Mouse (Mus musculus): Measurements from ENCODE around the gene Capn9.

The Capn9 gene

DNA sequence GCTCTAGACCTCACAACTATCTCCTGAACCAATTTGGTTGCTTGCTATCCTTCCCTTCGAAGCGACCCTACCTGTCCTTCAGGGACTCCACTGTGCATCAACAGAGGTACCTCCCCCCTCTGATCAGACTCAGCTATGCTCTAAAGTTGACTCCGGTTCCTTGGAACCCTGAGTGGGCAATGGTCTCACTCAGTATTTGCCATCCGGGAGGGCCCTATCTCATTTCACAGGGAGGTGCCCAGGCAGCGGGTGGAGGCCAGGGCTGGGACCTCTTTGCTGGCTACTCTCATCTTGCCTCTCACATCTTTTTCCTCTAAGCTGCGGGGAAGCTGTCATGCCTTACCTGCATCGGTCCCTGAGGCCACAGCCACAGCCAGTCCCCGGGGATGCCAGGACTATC, at the start of gene Capn9:
Capn9 (plus strand) TSS at position 301 of the 400 bp plus-strand sequence.
- DNase-seq (ENCODE audit: low spot score in 2 of 2): no peak

DNA sequence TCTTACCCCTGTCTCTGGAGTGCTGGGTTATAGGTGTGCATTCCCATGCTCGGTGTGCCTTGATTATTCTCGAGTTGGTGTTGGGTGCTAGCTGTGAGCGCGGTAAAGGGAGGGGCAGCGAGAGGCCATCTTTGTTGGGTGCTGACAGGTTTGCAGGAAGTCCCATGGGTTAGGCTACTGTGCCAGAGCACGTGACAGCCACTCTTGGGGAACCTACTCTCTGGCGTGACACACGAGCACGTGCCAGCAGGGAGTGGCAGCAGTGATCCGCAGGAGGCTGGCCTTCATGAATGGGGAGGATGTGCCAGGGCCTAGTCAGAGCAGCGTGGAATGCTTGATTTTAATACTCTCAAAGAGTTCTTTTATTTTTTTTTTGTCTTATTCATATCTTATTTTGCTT, 49.6 kb upstream of the Capn9 start:
- no peak for DNase-seq (ENCODE audit: low spot score in 2 of 2)

DNA sequence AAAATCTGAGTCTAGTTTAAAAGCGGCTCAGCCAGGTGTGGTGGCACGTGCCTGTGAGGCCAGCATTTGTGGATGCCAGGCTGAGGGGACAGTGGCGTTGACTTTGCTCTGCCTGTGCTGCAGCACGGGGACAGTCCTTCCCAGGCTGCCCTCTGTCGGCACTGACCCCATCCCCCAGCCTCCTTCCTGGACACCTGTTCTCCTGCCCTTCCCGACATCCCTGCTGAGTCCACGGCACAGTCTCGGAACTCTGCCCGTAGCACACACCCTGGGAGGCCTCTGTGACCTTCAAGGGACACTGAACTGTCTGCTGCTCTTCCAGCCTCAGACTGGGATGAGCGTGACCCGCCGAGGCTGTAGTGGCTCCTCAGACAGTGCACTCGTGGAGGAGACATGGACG, 45.8 kb upstream of the Capn9 start:
- DNase-seq (ENCODE audit: low spot score in 2 of 2): no peak

DNA sequence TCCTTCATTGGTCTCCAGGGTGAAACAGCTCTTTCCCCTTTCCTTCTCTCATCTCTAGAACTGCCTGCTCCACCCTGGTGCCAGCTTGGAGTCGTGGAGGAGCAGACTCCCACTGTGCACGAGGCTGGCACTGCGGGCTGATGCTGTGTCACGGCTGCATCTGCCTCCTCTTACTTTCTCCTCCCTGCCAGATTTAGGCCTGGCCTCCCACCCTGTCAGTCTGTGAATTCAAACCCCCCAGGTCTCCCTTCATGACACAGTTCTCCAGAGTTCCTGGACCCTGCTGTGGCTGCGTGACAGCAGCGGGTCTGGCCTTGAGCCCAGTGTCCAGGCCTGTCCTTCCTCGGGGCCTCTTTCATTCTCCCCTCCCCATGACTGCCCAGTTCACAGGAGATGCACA, 45.4 kb upstream of the Capn9 start:
- no peak for DNase-seq (ENCODE audit: low spot score in 2 of 2)

DNA sequence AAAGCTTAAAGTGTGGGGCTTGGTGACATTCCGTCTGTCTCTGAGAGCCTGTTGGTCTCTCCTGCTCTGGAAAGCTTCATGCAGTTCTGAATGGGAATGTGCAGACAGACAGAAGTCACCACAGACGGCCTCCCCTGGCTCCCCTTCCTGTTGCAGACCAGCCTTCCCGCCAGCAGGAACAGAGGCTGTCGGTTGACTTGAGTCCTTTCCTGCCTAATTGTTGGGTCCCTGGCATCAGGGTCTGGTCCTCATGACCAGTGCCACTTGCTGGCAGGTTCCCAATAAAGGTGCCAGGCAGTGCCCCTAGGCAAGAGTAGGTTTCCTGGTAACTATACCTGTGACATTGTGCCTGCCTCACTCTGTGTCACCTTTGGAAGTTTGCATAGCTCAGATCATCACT, 44.9 kb upstream of the Capn9 start:
- no peak for DNase-seq (ENCODE audit: low spot score in 2 of 2)

DNA sequence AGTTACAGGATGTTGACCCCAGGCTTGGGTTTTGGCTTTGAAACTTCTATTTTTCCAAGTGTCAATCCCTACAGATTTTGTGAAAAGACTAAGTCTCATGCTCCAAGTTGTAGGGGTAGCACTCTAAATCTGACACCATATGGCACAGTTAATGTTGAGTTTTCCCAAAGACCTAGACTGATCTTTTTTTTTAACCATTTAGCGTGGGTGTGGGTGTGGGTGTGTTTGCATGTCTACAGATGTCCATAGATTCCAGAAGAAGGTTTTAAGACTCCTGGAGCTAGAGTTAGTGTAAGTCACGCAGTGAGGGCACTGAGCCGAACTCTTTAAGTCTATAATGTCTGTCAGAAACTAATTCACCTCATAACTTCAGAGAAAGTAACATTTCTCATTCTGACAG, 43.3 kb upstream of the Capn9 start:
- no peak for DNase-seq (ENCODE audit: low spot score in 2 of 2)

DNA sequence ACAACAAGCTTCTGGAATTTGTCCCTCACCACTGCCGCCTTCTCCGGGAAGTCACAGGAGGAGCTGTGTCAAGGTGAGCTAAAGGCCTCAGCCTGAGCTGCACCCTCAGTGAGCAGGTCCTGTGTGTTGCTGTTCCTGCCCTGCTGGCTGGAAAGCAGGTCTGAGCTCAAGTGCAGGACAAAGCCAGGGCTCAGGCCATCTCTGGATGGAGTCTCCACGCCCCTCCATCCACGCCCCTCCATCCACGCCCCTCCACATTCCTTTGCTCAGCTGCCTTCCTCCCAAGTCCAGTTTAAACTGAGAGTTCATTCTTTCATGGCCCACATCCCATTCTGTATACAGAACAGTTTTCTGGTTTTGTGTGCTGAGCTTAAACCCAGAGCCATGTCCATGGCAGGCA, 40.5 kb upstream of the Capn9 start:
- DNase-seq (ENCODE audit: low spot score in 2 of 2): no peak

DNA sequence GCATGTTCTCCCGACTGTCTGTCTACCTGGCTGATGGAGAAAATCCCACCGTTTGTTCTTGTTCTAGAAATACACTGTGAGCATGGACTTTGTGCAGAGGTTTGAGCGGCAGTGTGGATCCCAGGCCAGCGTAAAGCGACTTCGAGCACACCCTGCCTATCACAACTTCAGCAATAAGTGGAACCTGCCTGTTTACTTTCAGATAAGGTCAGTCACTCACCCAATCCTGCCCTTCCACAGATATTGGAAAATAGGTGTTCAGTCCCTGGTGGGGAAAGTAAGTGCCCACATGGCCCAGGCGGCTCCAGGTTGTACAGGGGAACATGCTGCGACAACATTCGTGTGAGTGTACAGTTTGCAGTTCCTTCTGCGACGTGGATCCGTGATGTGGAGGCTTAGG, 35.0 kb upstream of the Capn9 start:
- no peak for DNase-seq (ENCODE audit: low spot score in 2 of 2)

DNA sequence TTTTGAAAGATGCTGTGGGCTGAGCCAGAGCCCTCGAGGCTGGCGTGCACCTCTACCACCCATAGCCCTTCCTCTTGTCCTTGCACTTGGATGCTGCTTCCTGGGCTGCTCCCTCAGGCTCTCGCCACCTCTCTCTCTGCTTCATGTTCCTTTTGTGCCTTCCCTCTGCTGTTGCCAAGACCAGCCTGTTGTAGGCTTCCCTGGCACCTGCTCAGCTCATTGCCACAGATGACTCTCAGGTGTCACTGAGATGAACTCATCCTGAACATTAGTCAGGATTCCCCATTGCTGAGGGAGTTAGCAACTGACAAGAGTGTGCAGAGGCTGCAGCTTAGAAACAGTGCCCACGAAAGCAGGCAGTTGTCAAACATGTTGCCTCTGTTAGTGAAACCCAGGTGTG, 33.9 kb upstream of the Capn9 start:
- DNase-seq (ENCODE audit: low spot score in 2 of 2): no peak

DNA sequence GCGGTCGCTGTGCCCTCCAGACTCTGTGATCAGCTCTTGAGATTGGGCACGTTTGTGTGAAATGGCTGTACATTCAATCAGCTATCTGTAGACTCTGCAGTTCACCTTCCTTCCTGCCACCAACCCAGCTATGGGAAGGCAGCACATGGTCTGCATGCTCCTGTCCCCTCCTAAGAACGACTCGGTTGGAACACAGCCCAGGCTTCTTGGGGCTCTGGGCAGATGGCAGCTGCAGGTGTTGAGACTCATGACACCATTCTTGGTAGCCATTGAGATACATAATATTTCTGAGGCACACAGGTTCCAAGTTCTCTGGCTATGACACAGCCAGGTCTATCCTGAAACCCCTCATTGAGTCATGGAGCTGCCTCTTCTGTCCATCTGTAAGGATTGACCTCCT, 32.6 kb upstream of the Capn9 start:
- DNase-seq (ENCODE audit: low spot score in 2 of 2): no peak

DNA sequence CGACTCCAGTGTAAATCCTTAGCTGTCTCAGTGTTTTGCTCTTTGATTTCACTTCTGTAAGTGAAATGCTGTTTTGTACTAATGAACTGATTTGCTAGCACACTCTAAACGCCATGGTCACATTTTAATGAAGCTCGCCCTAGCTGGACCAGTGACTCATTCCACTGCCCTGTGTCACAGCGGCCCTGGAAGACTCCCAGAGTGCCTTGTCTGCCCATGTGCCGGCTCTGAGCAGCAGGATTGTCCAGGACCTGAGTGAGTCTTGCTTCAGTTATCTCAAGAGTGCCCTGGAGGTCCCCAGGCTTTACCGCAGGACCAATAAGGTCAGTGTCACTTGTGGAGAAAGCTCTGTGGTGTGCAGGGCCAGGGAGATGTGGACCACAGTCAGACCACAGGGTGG, 29.5 kb upstream of the Capn9 start:
- DNase-seq (ENCODE audit: low spot score in 2 of 2): no peak

DNA sequence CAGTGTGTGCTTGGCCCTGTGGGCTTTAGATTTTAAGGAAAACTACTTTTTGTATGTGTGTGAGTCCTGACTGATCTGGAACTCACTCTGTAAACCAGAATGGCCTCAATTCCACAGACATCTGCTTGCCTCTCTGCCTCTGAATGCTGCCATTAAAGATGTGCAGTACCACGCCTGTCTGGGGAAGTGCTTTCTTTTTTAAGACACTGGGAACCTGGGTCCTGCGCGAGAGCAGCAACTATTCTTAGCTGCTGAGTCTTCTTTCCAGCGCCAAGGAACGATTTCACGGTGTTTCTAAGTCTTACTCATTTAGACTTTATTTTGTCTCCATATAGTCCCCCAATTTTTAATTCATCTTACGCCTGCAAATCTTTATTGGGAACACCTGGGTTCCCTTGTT, 29.1 kb upstream of the Capn9 start:
- no peak for DNase-seq (ENCODE audit: low spot score in 2 of 2)

DNA sequence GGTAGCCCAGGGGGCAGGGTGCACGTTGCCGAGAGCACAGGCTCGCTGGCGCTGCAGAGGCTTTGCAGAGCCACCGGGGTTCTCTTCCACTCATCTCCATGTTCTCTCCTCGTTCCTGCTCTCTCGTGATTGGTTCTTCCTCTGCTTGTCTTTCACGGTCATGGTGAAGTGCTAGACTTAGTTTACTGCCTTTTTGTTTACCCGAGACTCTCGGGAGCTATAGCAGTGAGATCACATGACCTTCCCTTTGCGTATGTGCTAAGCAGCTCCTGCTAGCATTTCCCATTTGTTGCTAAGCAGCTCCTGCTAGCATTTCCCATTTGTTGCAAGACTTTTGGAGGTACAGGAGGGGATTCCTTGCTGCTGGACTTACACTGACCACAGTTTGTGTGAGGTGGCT, 28.6 kb upstream of the Capn9 start:
- no peak for DNase-seq (ENCODE audit: low spot score in 2 of 2)

DNA sequence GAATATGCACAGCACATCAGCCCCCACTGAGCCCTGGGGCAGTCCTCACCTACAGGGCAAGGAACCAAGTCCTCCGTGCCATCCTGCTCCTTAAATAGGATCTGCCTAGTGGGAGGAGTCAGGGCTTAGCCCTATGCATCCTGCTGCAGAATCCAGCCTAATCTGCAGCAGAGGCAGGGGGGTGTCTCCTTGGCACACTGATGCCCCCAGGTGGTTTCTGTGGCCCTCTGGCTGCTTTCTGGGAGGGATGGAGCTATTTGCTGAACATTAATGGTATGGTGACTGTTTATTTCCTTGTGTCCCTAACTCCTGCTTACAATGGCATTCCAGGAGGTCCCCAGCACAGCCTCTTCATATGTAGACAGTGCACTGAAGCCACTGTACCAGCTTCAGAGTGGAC, 27.7 kb upstream of the Capn9 start:
- DNase-seq (ENCODE audit: low spot score in 2 of 2): no peak

DNA sequence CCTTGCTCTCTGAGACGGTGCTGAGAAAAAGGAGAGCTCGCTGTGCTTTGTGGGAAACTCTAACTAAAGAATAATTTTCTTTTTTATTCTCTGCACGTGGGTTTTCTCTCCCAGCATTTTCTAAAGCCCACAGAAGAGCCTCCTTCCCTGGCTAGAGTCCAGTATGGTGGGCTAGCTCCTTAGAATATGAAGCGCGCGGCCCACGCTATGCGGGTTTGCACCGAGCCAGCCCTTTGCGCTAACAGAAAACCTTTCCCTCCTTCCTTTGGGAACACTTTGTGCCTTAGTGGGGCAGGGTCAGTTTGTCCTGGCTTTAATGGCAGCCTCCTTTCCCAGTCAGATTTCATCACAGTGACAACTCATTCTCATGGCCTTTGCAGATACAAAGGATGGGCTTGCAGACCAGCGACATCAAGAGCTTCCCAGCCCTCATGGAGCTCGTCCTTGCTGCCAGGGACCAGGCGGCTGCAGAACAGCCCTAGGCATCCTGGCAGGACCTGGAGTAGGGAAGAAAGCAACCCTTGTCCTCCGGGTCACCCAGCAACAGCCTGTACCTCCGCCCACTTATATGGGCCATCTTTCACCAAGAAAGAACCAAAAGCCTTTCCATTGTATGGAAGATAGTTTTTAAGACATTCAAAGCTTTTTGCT, 24.8 kb upstream of the Capn9 start:
- no peak for DNase-seq (ENCODE audit: low spot score in 2 of 2)

DNA sequence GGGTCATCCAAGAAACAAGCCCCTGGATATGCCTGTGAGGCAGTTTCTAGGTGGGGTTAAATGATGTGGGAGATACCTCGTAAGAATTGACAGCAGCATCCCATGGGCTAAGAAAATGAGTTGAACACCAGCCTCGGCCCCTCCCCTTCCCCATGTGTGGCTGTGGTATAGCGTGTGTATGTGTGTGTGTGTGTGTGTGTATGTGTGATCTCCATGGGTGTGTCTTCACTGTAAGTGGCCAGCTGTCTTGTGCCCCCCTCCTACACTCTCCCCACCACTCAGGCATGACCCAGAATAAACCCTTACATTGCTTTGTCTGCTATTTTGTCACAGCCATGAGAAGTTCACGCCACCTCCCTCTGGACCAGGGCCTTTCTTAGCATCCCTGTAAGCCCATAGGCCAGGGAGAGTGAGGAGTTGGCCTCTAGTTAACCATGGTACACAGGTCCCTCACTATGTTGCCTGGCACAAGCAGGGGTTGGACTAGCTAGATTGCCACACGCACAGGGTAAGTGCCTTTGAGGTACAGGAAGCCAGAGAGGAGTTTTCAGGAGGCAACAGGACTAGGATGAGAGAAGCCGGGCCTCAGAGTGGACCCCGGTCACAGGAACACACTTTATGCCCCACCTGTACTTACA, 20.7 kb upstream of the Capn9 start:
- DNase-seq (ENCODE audit: low spot score in 2 of 2): no peak

DNA sequence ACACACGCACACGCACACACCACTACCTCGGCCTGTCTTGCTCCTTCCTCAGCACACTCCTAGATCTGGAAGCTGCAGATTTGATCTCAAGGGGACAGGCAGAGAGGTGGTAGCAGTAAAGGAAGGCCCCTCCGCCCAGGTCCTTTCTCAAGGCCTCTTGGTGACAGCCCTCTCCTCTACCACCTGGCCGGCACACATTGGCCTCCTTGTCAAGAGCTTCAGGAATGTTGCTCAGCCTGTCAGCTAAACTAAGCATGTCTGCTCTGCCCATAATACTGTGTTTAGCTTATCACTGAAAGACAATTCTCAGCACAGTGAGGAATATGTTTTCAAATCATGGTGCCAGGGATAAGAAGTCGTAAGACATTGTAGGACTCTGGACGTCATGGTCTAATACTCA, 19.7 kb upstream of the Capn9 start:
- no peak for DNase-seq (ENCODE audit: low spot score in 2 of 2)

DNA sequence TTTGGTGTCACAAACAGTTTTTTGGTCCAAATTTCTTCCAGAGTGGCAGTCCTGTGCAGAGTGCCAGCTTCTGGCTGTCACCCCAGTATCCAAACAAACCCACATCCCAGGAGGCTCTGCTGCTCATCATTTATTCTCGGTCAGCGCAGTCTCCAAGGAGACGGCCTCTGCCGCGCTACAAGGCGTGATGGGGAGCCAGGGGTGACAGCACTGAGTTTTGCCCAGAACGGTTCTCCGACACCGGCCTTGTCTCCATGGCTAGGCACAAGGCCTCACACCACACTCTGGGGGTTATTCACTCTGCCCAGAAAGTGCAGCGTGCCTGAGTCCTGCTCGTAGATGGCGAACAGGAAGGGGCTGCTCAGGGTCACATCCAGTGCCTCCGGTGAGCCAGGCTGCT, 19.3 kb upstream of the Capn9 start:
- peak; percentile 36 to 54 for DNase-seq (ENCODE audit: low spot score in 2 of 2)

DNA sequence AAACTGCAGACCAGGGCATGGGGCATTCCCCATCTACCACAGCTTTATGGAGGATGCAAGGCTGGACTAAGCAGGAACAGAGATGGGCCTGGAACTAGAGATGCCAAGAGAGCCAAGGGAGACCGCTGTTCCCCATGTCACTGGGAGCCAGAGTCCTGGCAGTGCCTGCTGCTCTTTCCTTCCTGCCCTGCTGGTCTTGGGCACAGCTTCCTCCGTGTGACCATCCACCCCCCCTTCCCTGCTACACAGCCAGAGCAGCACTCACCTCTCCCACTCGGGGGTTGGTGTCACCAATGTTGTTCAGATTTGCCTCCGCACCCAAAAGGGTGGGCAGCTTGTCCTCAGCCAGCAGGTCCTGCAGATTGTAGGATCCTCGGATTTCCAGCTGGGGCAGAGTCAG, 18.4 kb upstream of the Capn9 start:
- no peak for DNase-seq (ENCODE audit: low spot score in 2 of 2)

DNA sequence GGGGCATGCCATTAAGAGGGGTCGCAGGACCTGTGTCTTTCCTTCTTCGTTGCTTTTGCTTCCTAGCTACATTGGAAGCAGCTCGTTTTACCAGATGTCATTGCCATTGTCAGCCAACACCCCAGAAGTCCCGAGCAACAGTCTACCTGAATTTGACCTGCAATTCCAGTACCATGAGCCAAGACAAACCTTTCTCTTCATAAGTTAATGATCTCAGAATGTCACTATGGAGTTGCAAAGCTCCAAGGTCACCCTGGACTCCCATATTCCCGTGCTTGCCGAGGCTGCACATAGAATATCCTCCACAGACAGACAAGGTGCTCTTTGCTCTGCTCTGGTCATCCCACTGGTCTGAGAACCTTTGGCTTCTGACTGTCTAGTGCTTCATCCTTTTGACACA, 8.8 kb upstream of the Capn9 start:
- DNase-seq (ENCODE audit: low spot score in 2 of 2): no peak

DNA sequence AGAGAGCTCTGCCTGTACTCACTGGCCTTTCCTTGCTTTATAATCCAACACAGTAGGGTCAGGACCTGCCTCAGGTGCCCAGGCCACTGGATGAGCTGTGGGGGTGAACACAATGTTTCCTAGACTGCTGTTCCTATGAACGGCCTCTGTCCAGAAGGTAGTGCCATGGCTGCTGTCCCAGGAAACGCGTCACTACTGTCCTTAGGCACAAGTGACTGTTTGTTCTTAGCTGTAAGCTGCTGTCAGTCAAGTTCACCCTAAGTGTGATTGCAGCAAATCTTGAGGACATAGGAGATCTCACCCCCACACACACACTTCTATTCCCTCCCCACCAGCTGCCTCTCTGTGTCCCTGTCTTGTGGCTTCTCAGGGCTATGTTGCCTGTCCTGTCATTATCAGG, 8.3 kb upstream of the Capn9 start:
- DNase-seq (ENCODE audit: low spot score in 2 of 2): no peak

DNA sequence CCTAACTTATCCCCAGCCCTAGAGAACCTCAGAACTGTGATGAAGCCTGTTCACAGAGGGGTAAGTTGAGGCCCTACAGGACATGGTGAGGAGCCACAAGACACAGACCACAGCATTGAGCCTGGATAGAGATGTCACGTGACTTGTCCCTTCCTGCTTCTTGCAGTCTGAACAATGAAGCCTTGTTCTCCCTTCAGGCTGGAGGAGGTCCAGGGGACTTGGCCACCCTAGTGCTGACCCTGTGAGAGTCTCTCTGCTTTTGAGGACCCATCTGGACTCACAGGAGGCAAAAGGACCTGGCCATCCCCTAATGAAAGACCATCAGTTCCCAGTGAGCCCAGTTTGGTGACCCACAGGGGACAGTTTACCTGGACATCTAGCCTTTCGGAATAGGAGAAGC, 6.8 kb upstream of the Capn9 start:
- no peak for DNase-seq (ENCODE audit: low spot score in 2 of 2)

DNA sequence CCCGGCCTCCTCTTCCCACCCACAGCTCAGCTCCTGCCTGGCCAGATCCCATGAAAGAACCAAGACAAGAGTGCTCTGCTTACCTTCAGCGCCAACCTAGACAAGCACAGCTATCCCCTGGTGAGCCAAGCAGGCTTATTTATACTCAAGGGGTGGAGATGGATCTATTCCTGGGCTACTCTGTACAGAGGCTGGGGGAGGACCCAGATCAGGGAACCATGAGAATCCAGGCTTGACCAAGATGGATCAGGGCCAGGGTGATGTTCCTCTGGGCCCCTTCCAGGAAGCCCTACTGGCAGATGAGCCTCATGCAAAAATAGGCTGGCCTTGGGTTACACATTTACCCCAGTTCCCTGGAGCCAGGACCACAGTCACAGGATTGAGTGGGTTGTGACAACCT, 6.3 kb upstream of the Capn9 start, which contains the start of gene Agt:
Agt (minus strand) TSS at position 114 of the 400 bp plus-strand sequence.
- no peak for DNase-seq (ENCODE audit: low spot score in 2 of 2)
